Mouse (Mus musculus): ENCODE measurements at regions not wholly inside any gene's neighbourhood (a gene's known extent, or its start where the extent isn't known, plus 50 kb on each side); places are given as distances from the start of the nearest gene placed in this dataset.

DNA sequence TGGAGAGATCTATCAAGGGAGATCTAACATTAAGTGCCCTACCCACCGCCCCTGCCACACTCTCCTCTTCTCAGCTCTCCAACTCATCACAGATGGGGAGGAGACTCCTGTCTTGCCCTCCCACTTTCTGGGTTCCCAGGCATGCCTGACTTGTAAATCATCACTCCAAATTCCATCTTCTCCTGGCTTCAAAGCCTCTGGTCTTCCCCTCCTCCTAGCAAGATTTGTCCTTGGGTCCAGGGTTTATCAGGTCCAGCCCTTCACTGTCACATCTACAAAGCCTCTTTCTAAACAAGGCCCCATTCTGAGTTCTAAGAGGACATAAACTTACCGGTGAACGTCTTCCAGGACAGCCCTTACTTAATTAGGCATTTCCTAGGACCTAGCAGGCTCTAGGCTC lies 73.3 kb upstream of the Col5a1 start:
- intact Hi-C loops (cut with DNase I; ENCODE audit: low total_unique reads) = no loop called here
- DNase-seq = no peak

DNA sequence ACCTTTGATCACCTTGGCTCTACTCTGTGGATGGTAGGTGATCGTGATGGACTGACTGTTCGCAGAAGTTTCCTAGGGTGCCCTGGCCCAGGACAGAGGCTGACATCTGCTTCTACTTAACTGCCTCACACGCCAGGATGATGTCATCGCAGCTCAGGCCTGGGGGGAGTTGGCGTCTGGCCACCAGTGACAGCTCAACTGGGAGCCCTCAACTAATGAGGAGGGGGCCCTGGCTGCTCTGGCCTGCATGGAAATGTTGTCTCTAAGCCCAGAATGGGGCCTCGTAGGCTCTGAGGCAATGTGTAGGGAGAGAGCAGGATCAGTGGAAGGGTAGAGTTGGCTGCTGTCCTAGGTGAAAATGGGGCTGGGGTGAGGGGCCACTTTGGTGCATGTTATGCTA lies 72.9 kb upstream of the Col5a1 start:
- intact Hi-C loops (cut with DNase I; ENCODE audit: low total_unique reads) = no loop called here
- peak; percentile 75 for DNase-seq

DNA sequence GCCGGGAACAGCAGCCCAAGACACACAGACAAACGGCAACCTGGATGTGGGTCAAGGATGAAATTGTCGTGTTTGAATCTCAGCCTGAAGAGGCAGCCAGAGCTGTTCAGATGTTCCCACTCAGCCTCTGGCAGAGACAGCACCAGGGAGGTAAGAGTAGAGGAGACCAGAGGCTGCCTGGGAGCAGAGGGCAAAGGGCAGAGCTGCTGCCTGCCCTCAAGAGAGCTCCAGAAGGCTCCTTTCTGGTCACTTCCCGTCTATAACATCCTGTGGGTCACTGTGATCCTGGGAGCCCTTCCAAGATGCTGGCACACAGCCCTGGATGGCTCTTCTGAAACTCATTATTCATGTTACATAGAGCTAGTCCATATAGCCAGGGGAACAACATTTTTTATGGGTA lies 67.6 kb upstream of the Col5a1 start:
- intact Hi-C loops (cut with DNase I; ENCODE audit: low total_unique reads) = no loop called here
- DNase-seq = no peak

DNA sequence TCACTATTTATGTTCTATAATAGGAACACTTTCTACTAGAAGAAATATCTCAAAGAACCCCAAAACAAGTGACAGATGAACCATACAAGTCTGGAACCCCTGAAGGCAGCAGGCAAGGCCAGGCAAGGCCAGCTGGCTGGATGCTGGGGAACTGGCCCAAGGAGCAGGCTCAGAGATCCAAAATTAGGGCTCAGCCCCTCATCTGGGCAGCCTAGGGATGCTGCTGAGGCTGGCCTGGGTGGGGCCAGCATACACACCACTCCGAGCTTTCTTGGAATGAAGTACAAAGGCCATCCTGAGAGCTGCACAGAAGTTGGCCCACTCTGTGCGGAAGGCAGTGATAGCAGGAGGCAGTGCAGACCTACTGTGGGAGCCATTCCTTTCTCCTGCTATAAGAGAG lies 59.4 kb upstream of the Col5a1 start:
- peak; percentile 21 for DNase-seq
- intact Hi-C loops (cut with DNase I; ENCODE audit: low total_unique reads) = no loop called here

DNA sequence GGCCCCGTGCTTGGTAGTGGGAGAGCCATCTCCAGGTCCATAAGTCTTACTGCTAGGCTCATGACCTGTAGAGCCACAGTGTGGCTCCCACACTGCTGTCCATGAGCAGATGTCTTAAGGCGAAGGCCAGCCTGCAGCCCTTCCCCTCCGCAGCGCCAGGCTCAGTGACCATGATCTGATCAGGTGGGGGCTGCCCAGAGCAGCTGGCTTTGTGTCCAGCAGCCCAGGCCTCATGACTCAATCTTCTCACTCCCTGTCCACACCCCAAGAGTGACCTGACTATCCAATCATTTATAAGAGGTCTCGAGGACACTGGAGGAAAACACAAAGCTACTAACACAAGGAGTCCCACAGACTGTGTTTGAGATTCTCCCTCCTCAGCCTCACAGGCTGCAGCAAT lies 58.6 kb upstream of the Col5a1 start:
- peak; percentile 46 for DNase-seq
- intact Hi-C loops (cut with DNase I; ENCODE audit: low total_unique reads) = no loop called here

DNA sequence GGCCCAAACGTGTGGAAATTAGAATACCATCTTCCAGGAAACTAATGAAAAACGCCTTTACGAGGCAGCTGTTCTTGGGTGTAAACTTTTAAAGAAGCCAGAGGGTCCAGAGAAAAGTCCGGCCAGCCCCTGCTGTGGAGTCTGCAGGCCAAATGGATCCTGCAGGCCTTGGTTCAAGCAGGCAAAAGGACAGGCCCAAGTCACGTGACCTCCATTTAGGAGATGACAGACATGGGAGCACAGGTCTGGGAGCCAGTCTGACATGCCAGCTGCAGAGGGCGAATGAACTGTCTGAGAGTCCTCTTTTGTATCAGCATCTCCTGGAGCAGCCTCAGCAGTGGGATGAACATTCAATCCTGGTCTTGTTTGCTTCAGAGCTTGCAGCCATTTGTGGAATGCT lies 58.0 kb upstream of the Col5a1 start:
- DNase-seq = no peak
- intact Hi-C loops (cut with DNase I; ENCODE audit: low total_unique reads) = no loop called here

DNA sequence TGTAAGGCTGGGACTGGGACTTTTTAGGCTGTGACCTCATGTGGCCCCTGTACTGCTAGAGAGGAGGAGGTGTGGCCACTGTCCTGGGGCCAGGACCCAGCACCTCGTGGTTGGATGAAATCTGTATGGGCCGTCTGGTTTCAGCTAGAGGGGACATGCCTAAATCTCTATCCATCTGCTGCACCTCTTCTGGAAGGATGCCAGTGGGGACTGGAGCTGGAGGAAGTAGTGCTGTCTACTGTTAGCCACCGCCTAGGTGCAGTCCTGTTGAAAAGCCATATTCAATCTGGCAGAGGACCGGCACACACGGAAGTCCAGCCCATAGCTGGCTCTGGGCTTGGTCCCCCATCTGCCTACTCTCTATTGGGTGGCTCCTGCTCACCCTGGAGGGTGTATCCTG lies 56.7 kb upstream of the Col5a1 start:
- intact Hi-C loops (cut with DNase I; ENCODE audit: low total_unique reads) = no loop called here
- DNase-seq = no peak

DNA sequence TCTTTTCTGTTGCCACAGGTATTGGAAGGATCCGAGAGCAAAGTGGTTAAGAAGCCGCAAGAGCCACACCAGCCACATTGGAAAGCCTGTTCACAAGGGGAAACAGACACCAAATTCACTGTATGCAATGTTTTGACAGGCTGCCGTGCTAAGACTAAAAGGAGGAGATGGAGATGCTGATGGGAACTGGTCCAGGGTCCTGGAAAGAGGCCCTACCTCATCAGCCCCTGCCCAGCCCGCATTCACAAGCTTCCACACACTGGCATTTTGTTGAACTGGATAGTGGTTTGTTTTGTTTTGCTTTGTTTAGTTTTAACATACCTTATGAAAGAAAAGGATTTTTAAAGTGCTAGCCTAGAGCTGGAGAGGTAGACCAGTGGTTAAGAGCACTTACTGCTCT lies 51.3 kb upstream of the Col5a1 start:
- DNase-seq = no peak
- intact Hi-C loops (cut with DNase I; ENCODE audit: low total_unique reads) = no loop called here

DNA sequence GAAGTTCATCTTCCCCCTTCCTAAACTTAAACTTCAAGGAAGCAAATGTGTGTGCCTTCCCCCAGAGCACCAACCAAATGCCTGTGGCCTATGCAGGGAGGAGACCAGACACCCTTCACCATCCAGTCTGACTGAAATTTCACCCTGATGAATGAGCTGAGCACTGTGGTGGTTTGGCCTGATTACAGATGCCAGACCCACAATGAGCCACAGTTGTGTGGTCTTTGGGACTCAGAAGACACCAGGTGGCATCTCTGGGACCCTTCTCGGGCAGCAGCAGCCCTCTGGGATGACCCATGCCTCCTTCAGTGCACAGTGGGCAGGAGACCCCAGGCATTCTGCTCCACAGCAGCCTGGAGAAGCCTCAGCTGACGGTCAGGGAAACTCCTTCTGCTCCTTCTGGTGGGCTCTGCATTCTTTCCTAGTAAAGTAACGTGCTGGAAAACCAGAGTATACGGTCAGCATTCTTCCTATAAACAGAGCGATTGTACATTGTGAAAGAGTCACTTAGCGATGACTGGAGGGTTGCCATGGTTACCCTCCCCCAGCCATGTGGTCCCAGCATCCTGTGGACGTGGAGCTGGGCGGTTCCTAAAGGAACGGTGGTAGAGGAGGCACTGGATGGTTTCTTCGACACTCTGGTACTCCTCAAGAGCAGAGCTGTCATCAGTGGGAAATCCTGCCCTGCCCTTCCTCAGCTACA lies 50.3 kb upstream of the Col5a1 start:
- intact Hi-C loops (cut with DNase I; ENCODE audit: low total_unique reads) = no loop called here
- DNase-seq = no peak

Measured in gastrocnemius, postnatal 14 days (tissue).